Mouse (Mus musculus) hindbrain, embryonic 12.5 days (tissue): Measurements from ENCODE around the gene Ednra. TPM values are rescaled to one million over a fixed set of nuclear protein-coding genes. Genes with fewer than 3 reads are reported as not detected.

Experiments used
- ATAC-seq: fragments of 200-750 bp; cut with Nextera tagmentation; 2 replicates; pipeline ENCODE4 v1.8.0; 2017; ENCODE audit warnings: moderate TSS enrichment; ENCODE audit not compliant: low FRiP score
- H3K27ac ChIP-seq: fragments of 300-500 bp; sonication (generic); 2 replicates; pipeline ENCODE4 v1.5.1; 2016; ENCODE audit warnings: mild to moderate bottlenecking
- H3K27me3 ChIP-seq: fragments of 300-500 bp; sonication (generic); 2 replicates; pipeline ENCODE4 v1.6.1; 2016; ENCODE audit warnings: mild to moderate bottlenecking
- H3K36me3 ChIP-seq: fragments of 300-500 bp; sonication (generic); 2 replicates; pipeline ENCODE4 v1.6.1; 2016; ENCODE audit warnings: mild to moderate bottlenecking
- H3K4me1 ChIP-seq: fragments of 300-500 bp; sonication (generic); 2 replicates; pipeline ENCODE4 v1.6.1; 2016
- H3K4me2 ChIP-seq: fragments of 300-500 bp; sonication (generic); replicated peaks from 2 replicates; pipeline ENCODE4 v1.6.1; 2016; ENCODE audit warnings: mild to moderate bottlenecking
- H3K4me3 ChIP-seq: fragments of 300-500 bp; sonication (generic); 2 replicates; pipeline ENCODE4 v1.5.1; 2016; ENCODE audit warnings: mild to moderate bottlenecking
- H3K9ac ChIP-seq: fragments of 300-500 bp; sonication (generic); 2 replicates; pipeline ENCODE4 v1.6.1; 2016; ENCODE audit warnings: mild to moderate bottlenecking, moderate library complexity
- H3K9me3 ChIP-seq: fragments of 300-500 bp; sonication (generic); replicated peaks from 2 replicates; pipeline ENCODE4 v1.6.1; 2016; ENCODE audit warnings: mild to moderate bottlenecking
- WGBS: fragments of 180-500 bp; shearing (Covaris S2); methylation state at CpG from one replicate; pipeline ENCODE4 v1.1.7; 2016; 5-methylcytosine and 5-hydroxymethylcytosine counted together
- polyA plus RNA-seq: library from polyadenylated mRNA; unstranded; fragments of >200 nt; fragmentation: Nextera tagmentation; extraction: Ambion mirVana; gene quantifications from 2 replicates; pipeline ENCODE4 v1.2.1, GENCODE M21; 2016

Ednra gene
- polyA plus RNA-seq, 1 experiment from 2014 or later: 22.5 TPM

DNA sequence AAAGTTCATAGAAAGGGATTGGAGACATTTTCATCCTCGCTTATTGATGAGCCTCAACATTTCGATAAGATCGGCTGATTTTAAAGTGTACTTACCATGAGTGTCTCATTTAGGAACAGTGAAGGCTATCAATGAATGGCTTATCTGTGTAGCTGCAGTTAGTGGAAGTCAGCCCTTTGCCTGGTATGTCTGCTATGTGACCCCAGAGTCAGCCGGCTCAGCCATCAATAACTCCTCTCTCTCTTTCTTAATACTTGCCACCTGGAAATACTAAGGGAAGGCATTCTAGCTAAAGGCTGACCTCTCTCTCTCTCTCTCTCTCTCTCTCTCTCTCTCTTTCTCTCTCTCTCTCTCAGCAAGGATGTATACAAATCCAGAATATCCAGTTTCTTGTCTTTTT is 52.2 kb downstream of the Ednra start:
- no peaks in the 10 kb centered on the region for H3K36me3 ChIP-seq
- no peak overlapping the region for H3K4me3 ChIP-seq
- H3K4me1 ChIP-seq: no peaks in the 10 kb centered on the region
- H3K9ac ChIP-seq: no peak overlapping the region
- no peak overlapping the region for H3K4me2 ChIP-seq
- no peaks in the 10 kb centered on the region for H3K27me3 ChIP-seq
- H3K27ac ChIP-seq: no peak overlapping the region
- H3K9me3 ChIP-seq: no peaks in the 10 kb centered on the region
- 77% methylated on average over 4 of the region's 4 CpGs for WGBS
- no peak for ATAC-seq

DNA sequence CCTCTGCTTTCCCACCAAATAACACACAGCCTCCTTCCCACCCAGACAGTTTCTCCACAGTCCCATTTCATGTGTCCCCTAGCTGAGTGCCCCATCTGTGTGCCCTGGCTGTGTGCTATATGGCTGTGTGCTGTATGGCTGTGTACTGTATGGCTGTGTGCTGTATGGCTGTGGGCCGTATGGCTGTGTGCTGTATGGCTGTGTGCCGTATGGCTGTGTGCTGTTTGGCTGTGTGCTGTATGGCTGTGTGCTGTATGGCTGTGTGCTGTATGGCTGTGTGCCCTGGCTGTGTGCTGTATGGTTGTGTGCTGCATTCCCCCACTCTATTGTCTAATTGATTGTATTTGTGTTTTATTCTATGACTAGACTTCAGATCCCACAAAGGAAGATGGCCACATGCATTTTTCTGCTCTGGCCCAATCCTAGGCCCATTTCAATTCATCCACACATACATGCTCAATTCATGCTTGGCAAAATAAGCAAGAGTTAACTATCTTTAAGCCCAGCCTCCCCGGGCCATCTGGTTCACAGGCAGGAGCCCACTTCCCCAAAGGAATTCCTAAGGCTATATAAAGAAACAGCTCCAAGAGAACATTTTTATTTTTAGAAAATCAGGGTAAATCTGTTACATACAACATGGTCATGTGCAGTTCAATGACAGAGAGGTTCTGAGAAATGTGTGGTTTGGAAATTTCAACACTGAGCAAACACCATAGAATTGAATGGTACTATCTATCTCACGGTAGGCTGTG is 53.5 kb downstream of the Ednra start:
- no peaks in the 10 kb centered on the region for H3K4me1 ChIP-seq
- no peak for ATAC-seq
- H3K9ac ChIP-seq: no peak overlapping the region
- H3K9me3 ChIP-seq: no peaks in the 10 kb centered on the region
- H3K27ac ChIP-seq: no peak overlapping the region
- WGBS: 88% methylated on average over 4 of the region's 4 CpGs
- no peaks in the 10 kb centered on the region for H3K27me3 ChIP-seq
- no peak overlapping the region for H3K4me3 ChIP-seq
- no peaks in the 10 kb centered on the region for H3K36me3 ChIP-seq
- no peak overlapping the region for H3K4me2 ChIP-seq

DNA sequence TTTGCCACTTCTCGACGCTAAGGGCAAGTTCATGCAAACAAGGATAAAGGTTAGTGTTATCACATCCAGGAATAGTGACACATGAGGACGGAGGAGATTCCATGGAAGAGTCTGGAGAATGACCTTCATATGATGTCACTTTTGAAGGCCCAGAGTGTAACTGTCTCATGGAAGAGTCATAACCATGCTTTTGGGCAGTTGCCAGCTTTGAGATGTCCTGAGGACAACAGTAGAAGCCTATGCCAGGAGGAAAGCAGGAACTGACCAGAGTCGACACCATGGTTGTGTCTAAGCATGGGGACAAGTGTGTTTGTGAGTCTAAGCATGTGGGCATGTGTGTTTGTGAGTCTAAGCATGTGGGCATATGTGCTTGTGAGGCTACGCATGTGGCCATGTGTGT is 56.3 kb downstream of the Ednra start:
- H3K9me3 ChIP-seq: no peaks in the 10 kb centered on the region
- no peak overlapping the region for H3K4me2 ChIP-seq
- H3K9ac ChIP-seq: no peak overlapping the region
- no peaks in the 10 kb centered on the region for H3K27me3 ChIP-seq
- H3K36me3 ChIP-seq: no peaks in the 10 kb centered on the region
- H3K4me1 ChIP-seq: no peaks in the 10 kb centered on the region
- ATAC-seq: no peak
- H3K4me3 ChIP-seq: no peak overlapping the region
- 91% methylated on average over 5 of the region's 5 CpGs for whole genome bisulfite sequencing
- no peak overlapping the region for H3K27ac ChIP-seq

DNA sequence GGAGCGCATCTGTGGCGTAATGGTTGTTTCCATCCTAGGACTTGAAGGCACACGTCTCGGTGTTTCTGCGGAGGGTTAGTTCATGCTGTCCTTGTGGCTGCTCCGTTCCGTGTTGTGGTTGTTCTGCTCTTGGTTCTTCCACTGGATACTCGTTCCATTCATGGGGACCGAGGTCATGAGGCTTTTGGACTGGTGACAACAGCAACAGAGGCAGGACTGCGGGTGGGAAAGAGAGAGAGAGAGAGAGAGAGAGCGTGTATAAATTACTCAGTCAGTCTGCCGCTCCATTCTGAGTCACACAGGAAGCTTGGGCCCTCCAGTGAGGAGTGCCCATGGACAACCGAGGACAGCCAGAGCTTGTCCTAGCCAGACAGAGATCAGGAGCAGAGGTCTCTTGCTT is 59.4 kb downstream of the Ednra start:
- Histone ChIP-seq H3K27ac (no peak overlapping the region), H3K4me3 (no peak overlapping the region), H3K27me3 (no peaks in the 10 kb centered on the region), H3K36me3 (no peaks in the 10 kb centered on the region), H3K9me3 (no peaks in the 10 kb centered on the region), H3K4me1 (no peaks in the 10 kb centered on the region), H3K4me2 (no peak overlapping the region), H3K9ac (no peak overlapping the region)
- ATAC-seq: no peak
- WGBS: 97% methylated on average over 13 of the region's 13 CpGs

DNA sequence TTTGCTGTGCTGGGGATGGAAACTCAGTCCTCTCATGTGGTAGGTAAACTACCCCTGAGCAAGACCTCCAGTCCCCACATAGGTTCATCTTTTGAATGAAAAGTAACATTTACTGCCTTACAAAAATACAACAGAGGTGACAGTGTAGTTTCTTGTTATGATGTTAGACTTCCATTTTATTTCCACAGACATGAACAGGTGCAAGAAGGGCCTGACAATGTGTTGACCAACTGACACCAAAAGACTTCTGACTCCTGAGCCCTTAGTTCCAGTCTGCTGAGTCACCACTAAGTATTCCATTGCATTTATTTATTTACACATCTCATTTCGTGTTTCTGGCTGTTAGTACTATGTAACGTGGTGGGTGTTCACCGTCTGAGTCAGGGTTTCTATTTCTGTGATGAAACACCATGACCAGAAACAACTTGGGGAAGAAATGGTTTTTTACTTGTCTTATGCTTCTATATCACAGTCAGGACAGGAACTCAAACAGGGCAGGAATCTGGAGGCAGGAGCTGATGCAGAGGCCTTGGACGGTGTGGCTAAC is 64.7 kb downstream of the Ednra start:
- WGBS: 83% methylated on average over 4 of the region's 4 CpGs
- H3K9ac ChIP-seq: no peak overlapping the region
- ATAC-seq: no peak

DNA sequence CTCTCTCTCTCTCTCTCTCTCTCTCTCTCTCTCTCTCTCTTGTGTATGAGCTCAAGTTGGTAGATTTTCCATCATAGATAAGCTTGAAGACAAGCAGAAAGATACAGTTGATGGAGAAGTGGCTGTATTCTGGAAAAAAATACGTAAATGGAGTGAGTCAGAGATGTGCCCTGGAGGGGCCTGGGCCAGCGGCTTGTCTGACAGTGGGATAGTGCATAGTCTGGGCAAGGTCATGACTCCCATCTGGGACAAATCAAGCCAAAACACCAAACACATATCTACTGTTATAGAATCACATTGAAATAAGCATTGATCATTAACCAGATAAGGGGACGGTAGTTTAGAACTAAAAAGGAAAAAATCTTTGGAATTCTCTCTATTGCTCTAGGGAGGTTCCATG is 65.9 kb downstream of the Ednra start:
- ATAC-seq: no peak
- H3K4me1 ChIP-seq: no peaks in the 10 kb centered on the region
- H3K4me2 ChIP-seq: no peak overlapping the region
- H3K27ac ChIP-seq: no peak overlapping the region
- no peaks in the 10 kb centered on the region for H3K36me3 ChIP-seq
- H3K9me3 ChIP-seq: no peaks in the 10 kb centered on the region
- H3K4me3 ChIP-seq: no peak overlapping the region
- WGBS: 87% methylated on average over 3 of the region's 3 CpGs
- H3K27me3 ChIP-seq: no peaks in the 10 kb centered on the region
- no peak overlapping the region for H3K9ac ChIP-seq

More for the DNA sequence above, 64.7 kb downstream of the Ednra start:
- Histone ChIP-seq H3K27me3 (no peaks in the 10 kb centered on the region), H3K9me3 (no peaks in the 10 kb centered on the region), H3K36me3 (no peaks in the 10 kb centered on the region), H3K4me2 (no peak overlapping the region), H3K4me1 (no peaks in the 10 kb centered on the region), H3K4me3 (no peak overlapping the region), H3K27ac (no peak overlapping the region)

DNA sequence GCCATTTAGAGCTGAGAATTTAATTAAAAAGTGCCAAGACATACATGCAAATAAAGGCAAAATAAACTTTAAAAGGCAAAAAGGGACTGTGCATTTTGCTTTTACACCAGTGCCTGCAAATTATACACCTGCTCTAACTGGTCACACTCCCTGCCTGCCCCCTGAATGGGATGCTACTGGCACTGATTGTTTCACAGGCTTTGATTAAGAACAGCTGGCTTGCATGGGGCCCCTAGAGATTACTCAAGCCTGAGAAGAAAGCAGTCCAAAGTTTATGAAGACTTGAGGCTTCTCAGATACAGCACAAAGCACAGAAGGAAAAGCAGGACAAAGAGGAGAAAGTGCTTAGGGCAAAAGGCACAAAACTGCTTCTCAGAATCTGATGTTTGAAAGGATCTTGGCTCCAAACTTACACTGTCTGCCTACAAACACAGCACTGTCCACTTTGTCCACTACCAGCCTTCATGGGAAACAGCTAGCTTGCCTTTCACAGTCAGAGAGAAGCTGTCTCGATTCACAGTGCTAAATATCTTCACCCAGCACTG is 73.5 kb downstream of the Ednra start:
- Histone ChIP-seq H3K27me3 (no peaks in the 10 kb centered on the region), H3K4me3 (no peak overlapping the region), H3K9ac (no peak overlapping the region), H3K9me3 (no peaks in the 10 kb centered on the region), H3K4me2 (no peak overlapping the region), H3K4me1 (no peaks in the 10 kb centered on the region), H3K36me3 (no peaks in the 10 kb centered on the region), H3K27ac (no peak overlapping the region)
- 64% methylated on average over 1 of the region's 1 CpGs for WGBS
- no peak for ATAC-seq

DNA sequence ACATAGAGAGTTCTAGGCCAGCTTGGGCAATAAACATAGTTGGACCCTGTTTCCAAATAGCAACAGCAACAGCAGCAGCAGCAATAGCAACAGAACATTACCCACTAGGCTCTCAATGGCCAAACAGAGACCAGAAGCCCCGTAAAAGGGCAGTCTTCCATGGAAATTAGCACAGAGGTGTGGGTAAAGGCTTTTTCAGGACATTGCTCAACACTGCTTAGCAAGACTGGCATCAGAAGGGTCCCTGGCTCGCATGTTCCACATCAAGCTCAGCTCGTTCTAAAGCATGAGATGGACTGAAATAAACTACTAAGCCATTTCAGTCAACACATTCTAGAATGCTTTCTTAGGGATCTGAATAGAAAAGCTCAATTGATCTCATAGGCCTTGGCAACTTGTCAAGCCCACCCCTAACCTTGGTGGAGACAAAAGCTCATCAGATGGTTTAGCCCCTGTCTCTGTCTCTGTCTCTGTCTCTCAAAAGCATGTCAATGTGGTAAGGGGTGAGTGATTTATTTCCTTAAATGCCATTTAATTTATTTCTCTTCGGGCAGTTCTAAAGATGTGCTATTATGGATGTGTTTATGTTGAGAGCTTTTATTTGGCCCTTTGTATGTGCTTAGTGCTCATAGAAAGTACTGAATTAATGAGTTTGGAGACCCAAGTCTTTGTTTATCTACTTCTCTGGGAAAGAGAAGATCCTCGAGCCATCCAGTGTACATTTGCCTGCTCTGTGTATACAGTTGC is 84.0 kb downstream of the Ednra start:
- WGBS: 68% methylated on average over 5 of the region's 5 CpGs
- no peaks in the 10 kb centered on the region for H3K36me3 ChIP-seq
- no peaks in the 10 kb centered on the region for H3K27me3 ChIP-seq
- no peaks in the 10 kb centered on the region for H3K9me3 ChIP-seq
- ATAC-seq: no peak
- no peak overlapping the region for H3K9ac ChIP-seq
- no peaks in the 10 kb centered on the region for H3K4me1 ChIP-seq
- no peak overlapping the region for H3K27ac ChIP-seq
- no peak overlapping the region for H3K4me2 ChIP-seq
- no peak overlapping the region for H3K4me3 ChIP-seq

DNA sequence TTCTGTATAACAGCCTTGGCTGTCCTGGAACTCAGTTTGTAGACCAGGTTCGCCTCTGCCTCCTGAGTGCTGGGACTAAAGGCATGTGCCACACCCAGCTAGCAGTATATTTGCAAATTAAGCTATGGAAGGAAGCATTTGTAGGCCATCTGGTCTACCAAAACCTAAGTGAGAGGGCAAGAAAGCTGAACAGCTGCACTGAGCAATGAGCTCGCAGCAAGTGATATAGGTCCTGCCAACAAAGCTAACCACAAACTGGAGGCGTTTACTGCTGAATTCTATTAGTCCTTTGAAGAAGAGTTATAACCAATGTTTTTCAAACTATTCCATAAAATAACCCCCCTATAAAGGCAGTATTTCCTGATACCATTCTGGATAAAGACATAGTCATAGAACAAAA is 86.7 kb downstream of the Ednra start:
- Histone ChIP-seq H3K36me3 (no peaks in the 10 kb centered on the region), H3K9ac (no peak overlapping the region), H3K4me1 (no peaks in the 10 kb centered on the region), H3K4me3 (no peak overlapping the region), H3K4me2 (no peak overlapping the region), H3K27me3 (no peaks in the 10 kb centered on the region), H3K9me3 (no peaks in the 10 kb centered on the region), H3K27ac (no peak overlapping the region)
- no peak for ATAC-seq
- 92% methylated on average over 3 of the region's 3 CpGs for WGBS

DNA sequence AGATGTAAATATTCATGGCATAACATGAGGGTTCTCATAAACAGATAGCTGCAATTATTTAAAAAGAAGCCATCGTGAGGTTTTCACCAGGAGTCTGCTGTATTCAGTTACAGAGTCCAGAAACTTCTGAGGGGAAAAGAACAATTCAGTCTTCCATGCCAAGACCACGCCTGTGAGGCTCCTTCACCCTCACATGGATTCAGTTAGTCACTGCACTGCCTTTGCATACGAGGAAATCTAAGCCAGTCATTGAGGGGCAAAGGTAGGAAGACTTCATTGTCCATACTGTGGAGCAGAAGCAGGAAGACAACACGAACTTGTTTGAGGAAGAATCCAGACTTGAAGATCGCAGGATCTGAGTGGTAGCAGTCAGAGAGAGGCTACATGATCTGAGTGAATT is 90.2 kb downstream of the Ednra start:
- Histone ChIP-seq H3K4me3 (no peak overlapping the region), H3K27ac (no peak overlapping the region), H3K9ac (no peak overlapping the region), H3K27me3 (no peaks in the 10 kb centered on the region), H3K36me3 (no peaks in the 10 kb centered on the region), H3K4me1 (no peaks in the 10 kb centered on the region), H3K4me2 (no peak overlapping the region), H3K9me3 (no peaks in the 10 kb centered on the region)
- WGBS: 71% methylated on average over 5 of the region's 5 CpGs
- no peak for ATAC-seq

DNA sequence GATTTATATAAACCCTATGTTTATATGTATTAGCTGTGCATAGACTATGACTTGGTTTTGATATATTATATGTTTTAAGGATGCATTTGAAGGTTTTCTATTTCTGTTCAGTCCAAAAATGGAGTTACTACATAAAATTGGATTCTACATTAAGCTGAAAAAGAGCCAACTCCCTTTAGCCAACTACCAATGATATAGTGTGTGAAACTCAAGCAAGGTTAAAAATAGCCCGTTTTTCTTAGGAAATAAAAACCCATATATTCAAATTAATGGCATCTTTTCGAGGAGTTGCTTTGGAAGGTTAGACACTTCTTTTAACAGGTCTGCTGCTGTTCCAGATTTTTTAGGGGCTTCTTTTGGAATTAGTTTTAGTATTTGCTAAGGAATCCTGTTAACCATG is 91.1 kb downstream of the Ednra start:
- WGBS: 87% methylated on average over 2 of the region's 2 CpGs
- Histone ChIP-seq H3K9me3 (no peaks in the 10 kb centered on the region), H3K27me3 (no peaks in the 10 kb centered on the region), H3K36me3 (no peaks in the 10 kb centered on the region), H3K4me2 (no peak overlapping the region), H3K4me1 (no peaks in the 10 kb centered on the region), H3K9ac (no peak overlapping the region), H3K27ac (no peak overlapping the region), H3K4me3 (no peak overlapping the region)
- no peak for ATAC-seq

DNA sequence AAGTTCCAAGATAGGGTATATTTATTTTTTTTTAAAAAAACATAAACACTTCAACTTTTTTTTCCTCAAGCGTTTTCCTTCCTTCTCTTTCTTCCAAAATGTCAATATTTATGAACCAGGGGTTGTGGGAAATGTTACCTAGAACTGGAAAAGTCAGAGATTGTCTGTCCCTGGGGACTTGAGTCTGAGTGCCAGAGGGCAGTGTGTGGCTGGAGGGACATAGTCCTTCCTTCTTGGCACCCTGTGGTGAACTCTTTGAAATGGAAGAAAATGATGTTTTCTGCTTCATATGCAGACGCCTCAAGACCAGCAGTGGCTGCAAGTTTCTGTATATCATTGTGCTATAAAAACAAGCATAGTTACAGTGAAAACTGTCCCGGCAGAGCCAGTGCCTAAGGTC is 93.6 kb downstream of the Ednra start:
- Histone ChIP-seq H3K4me2 (no peak overlapping the region), H3K9ac (no peak overlapping the region), H3K9me3 (no peaks in the 10 kb centered on the region), H3K27ac (no peak overlapping the region), H3K36me3 (no peaks in the 10 kb centered on the region), H3K4me1 (no peaks in the 10 kb centered on the region), H3K27me3 (no peaks in the 10 kb centered on the region), H3K4me3 (no peak overlapping the region)
- 38% methylated on average over 3 of the region's 3 CpGs for WGBS
- ATAC-seq: no peak
